Mouse (Mus musculus): ENCODE data around the gene Cd6. TPM values are rescaled to one million over a fixed set of nuclear protein-coding genes. Genes with fewer than 3 reads are reported as not detected.

Cd6 gene
- polyA plus RNA-seq, 1 experiment from 2014 or later = not detected

DNA sequence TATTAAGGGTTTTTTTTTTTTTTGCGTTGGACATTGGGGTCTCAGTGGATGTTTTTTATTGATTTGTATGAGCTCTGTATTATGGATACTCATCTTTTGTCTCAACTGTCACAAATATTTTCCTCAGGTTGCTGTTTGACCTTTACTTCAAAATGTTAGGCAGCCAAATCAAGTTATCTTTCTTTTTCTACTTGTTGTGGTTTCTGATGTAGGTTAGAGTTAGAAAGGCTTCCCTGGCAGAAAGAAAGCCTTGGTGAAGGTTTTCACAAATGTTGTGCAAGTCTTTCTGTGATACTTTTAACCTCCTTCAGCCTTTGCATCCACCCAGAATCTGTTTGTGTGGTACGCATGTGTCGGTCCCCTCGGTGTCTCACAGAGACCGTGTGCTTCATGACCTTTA lies 77.2 kb downstream of the Cd6 start:
- no peaks in the 10 kb centered on the region for H3K27me3 ChIP-seq
- H3K4me2 ChIP-seq = no peak overlapping the region
- no peak overlapping the region for H3K27ac ChIP-seq
- H3K36me3 ChIP-seq = no peaks in the 10 kb centered on the region
- no peak overlapping the region for H3K4me3 ChIP-seq
- H3K9ac ChIP-seq = no peak overlapping the region
- no peaks in the 10 kb centered on the region; the same call in 1 of the 2 replicates for H3K9me3 ChIP-seq
- 95% methylated on average over 5 of the region's 5 CpGs for WGBS
- H3K4me1 ChIP-seq = no peaks in the 10 kb centered on the region
- no peak for ATAC-seq (ENCODE audit: insufficient number of reproducible peaks, low FRiP score, low TSS enrichment, low read depth)

GRCm38 (mm10) chr19:10752106-10752505 lies 77.8 kb downstream of the Cd6 start:
- no peak for ATAC-seq (ENCODE audit: insufficient number of reproducible peaks, low FRiP score, low TSS enrichment, low read depth)
- 92% methylated on average over 6 of the region's 6 CpGs for WGBS

GRCm38 (mm10) chr19:10751607-10752006 lies 78.3 kb downstream of the Cd6 start:
- no peak overlapping the region for H3K4me3 ChIP-seq
- no peaks in the 10 kb centered on the region for H3K4me1 ChIP-seq
- H3K4me2 ChIP-seq = no peak overlapping the region
- 70% methylated on average over 1 of the region's 1 CpGs for WGBS
- no peak overlapping the region for H3K9ac ChIP-seq
- no peaks in the 10 kb centered on the region for H3K36me3 ChIP-seq
- no peaks in the 10 kb centered on the region for H3K27me3 ChIP-seq
- ATAC-seq (ENCODE audit: insufficient number of reproducible peaks, low FRiP score, low TSS enrichment, low read depth) = no peak
- H3K27ac ChIP-seq = no peak overlapping the region
- H3K9me3 ChIP-seq = no peaks in the 10 kb centered on the region; the same call in 1 of the 2 replicates

More at GRCm38 (mm10) chr19:10752106-10752505, 77.8 kb downstream of the Cd6 start:
- H3K9ac ChIP-seq = no peak overlapping the region
- H3K36me3 ChIP-seq = no peaks in the 10 kb centered on the region
- H3K27me3 ChIP-seq = no peaks in the 10 kb centered on the region
- H3K4me1 ChIP-seq = no peaks in the 10 kb centered on the region
- H3K9me3 ChIP-seq = no peaks in the 10 kb centered on the region; the same call in 1 of the 2 replicates
- H3K4me2 ChIP-seq = no peak overlapping the region
- no peak overlapping the region for H3K4me3 ChIP-seq
- no peak overlapping the region for H3K27ac ChIP-seq

DNA sequence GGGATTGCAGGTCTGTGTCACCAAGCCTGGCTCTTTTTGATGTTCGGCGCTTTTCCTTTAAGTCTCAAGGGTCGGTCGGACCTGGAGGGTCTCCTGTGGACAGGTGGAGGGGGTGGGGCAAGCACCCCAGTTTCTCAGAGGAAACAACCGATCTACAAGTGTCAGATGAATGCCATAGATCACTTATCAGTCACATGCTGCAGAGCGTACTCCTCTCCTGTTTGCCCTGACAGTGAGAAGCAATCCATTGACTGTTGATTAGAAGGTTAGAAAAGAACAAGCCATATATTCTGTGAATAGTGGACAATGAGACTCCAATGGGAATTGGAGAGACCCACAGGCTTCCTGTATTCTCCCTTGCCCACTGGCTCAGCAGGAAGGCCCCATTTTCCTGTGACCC lies 79.7 kb downstream of the Cd6 start:
- 74% methylated on average over 6 of the region's 6 CpGs for WGBS
- H3K4me2 ChIP-seq = no peak overlapping the region
- no peak overlapping the region for H3K9ac ChIP-seq
- H3K27ac ChIP-seq = no peak overlapping the region
- H3K4me1 ChIP-seq = no peaks in the 10 kb centered on the region
- H3K4me3 ChIP-seq = no peak overlapping the region
- no peaks in the 10 kb centered on the region; the same call in 1 of the 2 replicates for H3K9me3 ChIP-seq
- H3K36me3 ChIP-seq = no peaks in the 10 kb centered on the region
- ATAC-seq (ENCODE audit: insufficient number of reproducible peaks, low FRiP score, low TSS enrichment, low read depth) = no peak
- H3K27me3 ChIP-seq = no peaks in the 10 kb centered on the region

GRCm38 (mm10) chr19:10749295-10749694 lies 80.6 kb downstream of the Cd6 start:
- WGBS = 89% methylated on average over 6 of the region's 6 CpGs
- Histone ChIP-seq H3K36me3 (no peaks in the 10 kb centered on the region), H3K4me3 (no peak overlapping the region), H3K9me3 (no peaks in the 10 kb centered on the region; the same call in 1 of the 2 replicates), H3K9ac (no peak overlapping the region), H3K27me3 (no peaks in the 10 kb centered on the region), H3K27ac (no peak overlapping the region), H3K4me2 (no peak overlapping the region), H3K4me1 (no peaks in the 10 kb centered on the region)
- no peak for ATAC-seq (ENCODE audit: insufficient number of reproducible peaks, low FRiP score, low TSS enrichment, low read depth)

GRCm38 (mm10) chr19:10748401-10749102 lies 81.3 kb downstream of the Cd6 start:
- Histone ChIP-seq H3K27me3 (no peaks in the 10 kb centered on the region), H3K9me3 (no peaks in the 10 kb centered on the region; the same call in 1 of the 2 replicates), H3K36me3 (no peaks in the 10 kb centered on the region), H3K9ac (no peak overlapping the region), H3K4me2 (no peak overlapping the region), H3K4me1 (no peaks in the 10 kb centered on the region), H3K27ac (no peak overlapping the region), H3K4me3 (no peak overlapping the region)
- peak; percentile 40; the same call in 1 of the 2 replicates for ATAC-seq (ENCODE audit: insufficient number of reproducible peaks, low FRiP score, low TSS enrichment, low read depth)
- 64% methylated on average over 11 of the region's 11 CpGs for WGBS

- no peak overlapping the region for H3K4me2 ChIP-seq
- no peaks in the 10 kb centered on the region for H3K4me1 ChIP-seq
- ATAC-seq (ENCODE audit: insufficient number of reproducible peaks, low FRiP score, low TSS enrichment, low read depth) = no peak
- 77% methylated on average over 6 of the region's 6 CpGs for WGBS
- H3K27ac ChIP-seq = no peak overlapping the region
- no peak overlapping the region for H3K4me3 ChIP-seq
- no peaks in the 10 kb centered on the region for H3K27me3 ChIP-seq
- no peaks in the 10 kb centered on the region; the same call in 1 of the 2 replicates for H3K9me3 ChIP-seq
- H3K36me3 ChIP-seq = no peaks in the 10 kb centered on the region
- H3K9ac ChIP-seq = no peak overlapping the region
These were observed 82.1 kb downstream of the Cd6 start for GRCm38 (mm10) chr19:10747718-10748117.

GRCm38 (mm10) chr19:10747182-10747581 lies 82.7 kb downstream of the Cd6 start:
- Histone ChIP-seq H3K9ac (no peak overlapping the region), H3K4me2 (no peak overlapping the region), H3K27ac (no peak overlapping the region), H3K4me1 (no peaks in the 10 kb centered on the region), H3K36me3 (no peaks in the 10 kb centered on the region), H3K27me3 (no peaks in the 10 kb centered on the region), H3K4me3 (no peak overlapping the region), H3K9me3 (no peaks in the 10 kb centered on the region; the same call in 1 of the 2 replicates)
- WGBS = 84% methylated on average over 7 of the region's 7 CpGs
- ATAC-seq (ENCODE audit: insufficient number of reproducible peaks, low FRiP score, low TSS enrichment, low read depth) = no peak

DNA sequence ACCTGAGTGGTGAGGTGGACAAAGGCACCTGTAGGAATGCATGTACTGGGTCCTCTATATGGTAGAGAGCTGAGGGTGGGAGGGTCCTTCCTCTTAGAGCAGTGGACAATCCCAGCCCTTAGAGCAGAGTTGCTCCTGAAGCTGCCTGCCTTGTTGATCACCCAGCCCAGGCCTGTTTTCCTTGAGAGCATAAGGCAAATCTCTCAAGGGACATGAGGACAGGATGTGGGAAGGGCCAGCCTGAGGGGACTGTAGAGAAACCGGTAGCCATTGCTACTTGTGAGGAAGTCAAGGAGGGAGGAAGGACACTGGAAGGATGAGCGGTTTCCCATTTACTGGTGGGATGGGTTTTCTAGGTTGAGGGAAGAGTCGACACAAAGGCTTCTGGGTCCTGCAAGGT lies 87.3 kb downstream of the Cd6 start:
- H3K4me1 ChIP-seq = 0 out of 2 replicates have a peak, but pooled peaks cover 6% of the 10 kb centered on the region
- ATAC-seq (ENCODE audit: insufficient number of reproducible peaks, low FRiP score, low TSS enrichment, low read depth) = no peak
- H3K4me2 ChIP-seq = no peak overlapping the region
- no peaks in the 10 kb centered on the region for H3K27me3 ChIP-seq
- no peak overlapping the region for H3K27ac ChIP-seq
- no peaks in the 10 kb centered on the region for H3K9me3 ChIP-seq
- WGBS = 71% methylated on average over 3 of the region's 3 CpGs
- no peak overlapping the region for H3K4me3 ChIP-seq
- H3K9ac ChIP-seq = no peak overlapping the region
- no peaks in the 10 kb centered on the region for H3K36me3 ChIP-seq

GRCm38 (mm10) chr19:10742145-10742544 lies 87.7 kb downstream of the Cd6 start:
- ATAC-seq (ENCODE audit: insufficient number of reproducible peaks, low FRiP score, low TSS enrichment, low read depth) = no peak
- Histone ChIP-seq H3K9me3 (no peaks in the 10 kb centered on the region), H3K4me2 (no peak overlapping the region), H3K9ac (no peak overlapping the region), H3K4me3 (no peak overlapping the region), H3K36me3 (no peaks in the 10 kb centered on the region), H3K4me1 (0 out of 2 replicates have a peak, but pooled peaks cover 6% of the 10 kb centered on the region), H3K27me3 (no peaks in the 10 kb centered on the region), H3K27ac (no peak overlapping the region)
- WGBS = 78% methylated on average over 6 of the region's 6 CpGs

DNA sequence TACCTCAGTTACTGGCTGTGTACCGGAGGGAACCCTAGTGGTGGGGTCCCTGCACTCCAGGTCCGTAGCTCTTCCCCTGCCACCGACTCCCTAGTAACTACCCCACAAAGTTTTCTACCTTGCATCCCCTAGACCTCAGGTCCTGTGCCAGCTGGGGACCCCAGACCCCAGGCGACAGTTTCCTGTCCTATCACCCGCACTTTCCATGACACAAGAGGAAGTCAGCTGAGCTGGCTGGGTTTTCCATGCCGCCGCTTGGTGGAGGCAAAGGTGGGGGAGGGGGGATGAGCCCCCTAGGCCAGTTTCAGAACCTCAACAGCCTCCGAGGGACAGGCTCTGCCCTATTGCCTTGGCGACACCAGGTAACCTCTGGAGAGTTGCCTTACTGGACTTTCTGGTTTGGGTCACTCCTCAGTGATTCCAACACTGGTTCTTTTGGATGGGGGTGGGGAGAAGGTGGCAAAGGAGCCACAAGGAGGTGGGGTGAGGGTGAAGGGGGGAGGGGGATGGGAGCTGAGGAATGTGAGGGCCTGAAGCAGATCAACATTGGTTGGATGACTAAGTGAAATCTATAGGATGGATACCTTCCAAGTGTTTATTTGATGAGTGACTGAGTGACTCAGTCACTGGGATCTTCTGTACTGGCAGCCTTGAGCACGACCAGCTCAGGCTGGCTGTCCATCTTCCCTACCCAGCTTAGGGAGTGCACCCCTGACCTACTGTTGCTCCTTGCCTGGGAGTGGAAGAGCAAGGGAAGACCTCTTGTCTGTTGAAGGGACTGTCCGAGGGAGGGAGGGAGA lies 89.0 kb downstream of the Cd6 start:
- no peak overlapping the region for H3K9ac ChIP-seq
- 34% methylated on average over 11 of the region's 11 CpGs for WGBS
- H3K4me3 ChIP-seq = no peak overlapping the region
- no peaks in the 10 kb centered on the region for H3K36me3 ChIP-seq
- ATAC-seq (ENCODE audit: insufficient number of reproducible peaks, low FRiP score, low TSS enrichment, low read depth) = no peak
- H3K27me3 ChIP-seq = no peaks in the 10 kb centered on the region
- H3K9me3 ChIP-seq = no peaks in the 10 kb centered on the region
- 0 out of 2 replicates have a peak, but pooled peaks cover 6% of the 10 kb centered on the region for H3K4me1 ChIP-seq
- H3K27ac ChIP-seq = no peak overlapping the region
- H3K4me2 ChIP-seq = no peak overlapping the region

DNA sequence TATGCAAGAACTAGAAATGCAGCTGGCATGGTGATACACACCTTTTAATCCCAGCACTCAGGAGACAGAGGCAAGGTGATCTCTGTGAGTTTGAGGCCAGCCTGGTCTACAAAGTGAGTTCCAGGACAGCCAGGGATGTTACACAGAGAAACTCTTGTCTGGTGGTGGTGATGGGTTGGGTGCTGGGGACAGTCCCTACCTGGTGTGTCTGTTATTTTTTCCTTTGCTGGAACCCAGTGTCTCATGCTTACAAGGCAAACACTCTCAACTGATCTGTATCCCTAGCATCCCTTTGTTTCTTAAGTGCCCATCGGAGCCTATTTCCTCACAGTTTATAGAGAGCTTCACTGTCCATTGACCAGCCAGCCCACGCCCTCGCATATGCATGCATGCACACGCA lies 89.9 kb downstream of the Cd6 start:
- Histone ChIP-seq H3K27ac (no peak overlapping the region), H3K4me2 (no peak overlapping the region), H3K27me3 (no peaks in the 10 kb centered on the region), H3K4me1 (0 out of 2 replicates have a peak, but pooled peaks cover 6% of the 10 kb centered on the region), H3K9me3 (no peaks in the 10 kb centered on the region), H3K36me3 (no peaks in the 10 kb centered on the region), H3K9ac (no peak overlapping the region), H3K4me3 (no peak overlapping the region)
- no peak for ATAC-seq (ENCODE audit: insufficient number of reproducible peaks, low FRiP score, low TSS enrichment, low read depth)
- 92% methylated on average over 4 of the region's 4 CpGs for WGBS

All from limb, embryonic 15.5 days (tissue).